Mouse (Mus musculus) midbrain, embryonic 14.5 days (tissue): ENCODE data around the gene Klra17. TPM values are rescaled to one million over a fixed set of nuclear protein-coding genes. Genes with fewer than 3 reads are reported as not detected.
"Not testable (repeated sequence)": the region's sequence is repeated elsewhere in the genome, so short reads cannot be mapped to it uniquely, and the experiment has no call there.

ENCODE experiments used
- ATAC-seq: fragments of 200-750 bp; cut with Nextera tagmentation; 2 replicates; pipeline ENCODE4 v1.8.0; 2017; ENCODE audit warnings: moderate number of reproducible peaks, moderate library complexity; ENCODE audit not compliant: low FRiP score, low TSS enrichment
- DNase-seq: peaks from one replicate; pipeline ENCODE4 v3.0.0-alpha.2; 2015
- H3K27ac ChIP-seq: fragments of 300-500 bp; sonication (generic); replicated peaks from 2 replicates; pipeline ENCODE4 v1.5.1; 2014; ENCODE audit warnings: mild to moderate bottlenecking, low read depth, low read length, moderate library complexity
- H3K27me3 ChIP-seq: fragments of 300-500 bp; sonication (generic); 2 replicates; pipeline ENCODE4 v1.6.1; 2014; ENCODE audit warnings: low read length, control low read depth, mixed read lengths; ENCODE audit not compliant: control insufficient read depth, insufficient read depth
- H3K36me3 ChIP-seq: fragments of 300-500 bp; sonication (generic); 2 replicates; pipeline ENCODE4 v1.6.1; 2014; ENCODE audit warnings: low read length, control low read depth; ENCODE audit not compliant: control insufficient read depth, insufficient read depth
- H3K4me1 ChIP-seq: fragments of 300-500 bp; sonication (generic); 2 replicates; pipeline ENCODE4 v1.6.1; 2014; ENCODE audit warnings: mild to moderate bottlenecking, antibody characterized with exemption, low read length, control low read depth; ENCODE audit not compliant: control insufficient read depth, insufficient read depth
- H3K4me2 ChIP-seq: fragments of 300-500 bp; sonication (generic); 2 replicates; pipeline ENCODE4 v1.6.1; 2014; ENCODE audit warnings: mild to moderate bottlenecking, low read length, moderate library complexity
- H3K4me3 ChIP-seq: fragments of 300-500 bp; sonication (generic); replicated peaks from 2 replicates; pipeline ENCODE4 v1.5.1; 2014; ENCODE audit warnings: low read depth, low read length
- H3K9ac ChIP-seq: fragments of 300-500 bp; sonication (generic); replicated peaks from 2 replicates; pipeline ENCODE4 v1.6.1; 2014; ENCODE audit warnings: mild to moderate bottlenecking, low read length, moderate library complexity
- H3K9me3 ChIP-seq: fragments of 300-500 bp; sonication (generic); 2 replicates; pipeline ENCODE4 v1.6.1; 2016; ENCODE audit warnings: low read length, control low read depth, mixed read lengths; ENCODE audit not compliant: control insufficient read depth
- WGBS: fragments of 180-500 bp; shearing (Covaris S2); extraction: QIAGEN DNeasy Blood & Tissue Kit; methylation state at CpG from one replicate; pipeline ENCODE4 v1.1.7; 2014; 5-methylcytosine and 5-hydroxymethylcytosine counted together
- polyA plus RNA-seq: library from polyadenylated mRNA; unstranded; fragments of >200 nt; fragmentation: Nextera tagmentation; extraction: Ambion mirVana; gene quantifications from 2 replicates; pipeline ENCODE4 v1.2.1, GENCODE M21; 2014

Klra17 gene
- not detected in 2 replicates for polyA plus RNA-seq

GRCm38 (mm10) chr6:129876549-129876948 lies at the start of gene Klra17:
Gene Klra17, minus strand, starts transcription at chr6:129876672.
- DNase-seq (no peak), ATAC-seq (no peak)
- H3K9ac ChIP-seq = no peak within 1 kb of the TSS
- peaks cover 16% of the 10 kb centered on the region for H3K9me3 ChIP-seq
- no peaks in the 10 kb centered on the region for H3K27me3 ChIP-seq
- no peak within 1 kb of the TSS for H3K4me2 ChIP-seq
- 50% methylated on average over 1 of the region's 1 CpGs for WGBS
- H3K36me3 ChIP-seq = no peaks in the 10 kb centered on the region
- H3K4me3 ChIP-seq = no peak within 1 kb of the TSS
- no peak within 1 kb of the TSS for H3K27ac ChIP-seq
- H3K4me1 ChIP-seq = no peaks in the 10 kb centered on the region

GRCm38 (mm10) chr6:129917476-129917946 lies 41.0 kb upstream of the Klra17 start, which contains the start of gene Klra5:
Gene Klra5, minus strand, starts transcription at chr6:129917650.
- not testable (repeated sequence) for DNase-seq, H3K4me3 ChIP-seq, H3K9me3 ChIP-seq, H3K27ac ChIP-seq, H3K4me2 ChIP-seq, H3K4me1 ChIP-seq, H3K27me3 ChIP-seq, ATAC-seq, H3K36me3 ChIP-seq, H3K9ac ChIP-seq

- no peaks in the 10 kb centered on the region for H3K9me3 ChIP-seq
- no peak overlapping the region for H3K9ac ChIP-seq
- no peak overlapping the region for H3K4me2 ChIP-seq
- no peaks in the 10 kb centered on the region for H3K36me3 ChIP-seq
- no peaks in the 10 kb centered on the region for H3K4me1 ChIP-seq
- no peak overlapping the region for H3K27ac ChIP-seq
- DNase-seq (no peak), ATAC-seq (no peak)
- WGBS = 70% methylated on average over 1 of the region's 1 CpGs
- H3K27me3 ChIP-seq = no peaks in the 10 kb centered on the region
- H3K4me3 ChIP-seq = no peak overlapping the region
Observed at GRCm38 (mm10) chr6:129916996-129917395, 40.5 kb upstream of the Klra17 start.

- H3K27ac ChIP-seq = no peak overlapping the region
- 72% methylated on average over 2 of the region's 2 CpGs for WGBS
Observed at GRCm38 (mm10) chr6:129882525-129882924, 6.1 kb upstream of the Klra17 start.

GRCm38 (mm10) chr6:129862349-129862748 lies 14.1 kb downstream of the Klra17 start, which contains the start of gene Gm17631:
Gene Gm17631, plus strand, starts transcription at chr6:129862649.
- not testable (repeated sequence) for DNase-seq, H3K27me3 ChIP-seq, H3K4me2 ChIP-seq, H3K27ac ChIP-seq, H3K4me1 ChIP-seq, H3K4me3 ChIP-seq, H3K9me3 ChIP-seq, H3K9ac ChIP-seq, H3K36me3 ChIP-seq, ATAC-seq
- no CpG with 5 or more reads among the region's 3 CpGs for WGBS

More at GRCm38 (mm10) chr6:129882525-129882924, 6.1 kb upstream of the Klra17 start:
- DNase-seq (no peak), ATAC-seq (no peak)
- no peak overlapping the region for H3K9ac ChIP-seq
- no peak overlapping the region for H3K4me2 ChIP-seq
- peaks cover 10% of the 10 kb centered on the region for H3K9me3 ChIP-seq
- no peaks in the 10 kb centered on the region for H3K27me3 ChIP-seq
- H3K36me3 ChIP-seq = no peaks in the 10 kb centered on the region
- H3K4me3 ChIP-seq = no peak overlapping the region
- no peaks in the 10 kb centered on the region for H3K4me1 ChIP-seq

GRCm38 (mm10) chr6:129825559-129825958 lies 50.9 kb downstream of the Klra17 start:
- Histone ChIP-seq H3K4me3 (no peak overlapping the region), H3K9ac (no peak overlapping the region), H3K36me3 (no peaks in the 10 kb centered on the region), H3K27ac (no peak overlapping the region), H3K4me2 (no peak overlapping the region), H3K4me1 (no peaks in the 10 kb centered on the region), H3K9me3 (peaks cover 18% of the 10 kb centered on the region; the same call in 1 of the 2 replicates), H3K27me3 (no peaks in the 10 kb centered on the region)
- DNase-seq (no peak), ATAC-seq (no peak)
- 81% methylated on average over 1 of the region's 1 CpGs for WGBS

GRCm38 (mm10) chr6:129824004-129824403 lies 52.5 kb downstream of the Klra17 start:
- Histone ChIP-seq H3K4me3 (no peak overlapping the region), H3K9ac (no peak overlapping the region), H3K4me1 (no peaks in the 10 kb centered on the region), H3K4me2 (no peak overlapping the region), H3K36me3 (no peaks in the 10 kb centered on the region), H3K27ac (no peak overlapping the region), H3K9me3 (peaks cover 22% of the 10 kb centered on the region; the same call in 1 of the 2 replicates), H3K27me3 (no peaks in the 10 kb centered on the region)
- DNase-seq (no peak), ATAC-seq (no peak)
- 90% methylated on average over 1 of the region's 1 CpGs for WGBS

GRCm38 (mm10) chr6:129817731-129818130 lies 58.7 kb downstream of the Klra17 start:
- Histone ChIP-seq H3K4me1 (no peaks in the 10 kb centered on the region), H3K4me2 (no peak overlapping the region), H3K9ac (no peak overlapping the region), H3K4me3 (no peak overlapping the region), H3K27ac (no peak overlapping the region), H3K27me3 (no peaks in the 10 kb centered on the region), H3K9me3 (peaks cover 14% of the 10 kb centered on the region; the same call in 1 of the 2 replicates), H3K36me3 (no peaks in the 10 kb centered on the region)
- DNase-seq (no peak), ATAC-seq (no peak)
- 64% methylated on average over 3 of the region's 3 CpGs for WGBS

GRCm38 (mm10) chr6:129784170-129784569 lies 92.3 kb downstream of the Klra17 start, which contains the start of gene Gm156:
Gene Gm156, minus strand, starts transcription at chr6:129784270.
- H3K27me3 ChIP-seq, H3K4me2 ChIP-seq, H3K4me3 ChIP-seq, H3K36me3 ChIP-seq, H3K27ac ChIP-seq, DNase-seq, H3K9ac ChIP-seq, H3K4me1 ChIP-seq, ATAC-seq, H3K9me3 ChIP-seq: not testable (repeated sequence)
- WGBS = 90% methylated on average over 3 of the region's 3 CpGs
